In the genomic region with DNA sequence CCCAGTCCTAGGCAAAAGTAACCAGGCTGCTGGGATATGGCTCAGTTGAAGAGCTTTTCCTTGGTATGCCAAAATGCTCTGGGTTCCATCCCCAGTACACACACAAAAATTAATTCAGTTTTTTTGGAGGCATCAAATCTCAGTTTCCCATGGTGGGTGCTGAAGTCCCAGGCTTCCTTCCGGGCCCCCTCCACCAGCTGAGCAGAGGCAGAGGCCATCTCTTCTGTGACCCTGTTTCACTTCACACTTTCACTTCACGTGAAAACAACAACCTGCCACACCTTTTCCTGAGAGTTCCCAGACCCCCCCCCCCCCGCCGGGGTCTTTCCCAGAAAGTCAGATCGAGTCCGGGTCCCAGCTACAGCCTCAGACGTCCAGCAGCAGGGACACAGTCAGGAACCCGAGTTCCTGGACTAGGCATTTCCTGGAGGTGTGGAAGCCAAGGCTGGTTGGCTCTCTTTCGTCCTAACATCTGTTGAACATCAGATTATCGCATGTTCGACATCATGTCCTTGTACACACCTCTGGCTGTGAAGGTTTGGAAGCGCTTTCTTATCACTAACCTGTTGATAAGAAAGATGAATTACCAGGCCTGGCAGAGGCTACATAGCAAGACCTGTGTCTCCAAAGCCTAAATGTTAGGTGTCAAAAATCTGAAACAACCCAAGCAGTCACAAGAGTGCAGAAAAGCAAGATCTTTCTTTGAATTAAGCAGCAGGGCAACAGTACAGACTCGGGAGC, we compare ENCODE assay signal across 27 mouse cellular contexts. TPM values are rescaled to one million over a fixed set of nuclear protein-coding genes. Genes with fewer than 3 reads are reported as not detected.
DNase-seq lines count a peak whose midpoint lies in the region; ATAC-seq and TF ChIP-seq lines count a peak whose summit lies in the region.
"Had no signal": no experiment of that assay in that cellular context is flagged by ENCODE, and none has a peak within 500 bp of the region (broad histone marks: within the 10 kb centered on the region; RNA-seq: fewer than 3 reads in every experiment).

No protein-coding gene starts in this region.

- in situ Hi-C loops in CH12.LX (cut with MboI; ENCODE audit: low pct_ligation_motif_present, low pct_unique_long_range_greater_than_20kb, low sequenced_read_pairs): no loop called here

- no peak for DNase-seq in heart, adult 18-20 months
- no peak for DNase-seq in liver, adult 2 months (ENCODE audit: extremely low read depth, low read depth, low spot score)
- no peak for DNase-seq in CH12.LX (ENCODE audit: extremely low read depth)
- no peak for DNase-seq in MEL (ENCODE audit: low read depth, low spot score)
- no peak for DNase-seq in adrenal gland, postnatal 36 days
- DNase-seq: adrenal gland, adult 8-10 months; cerebellum, adult 11-12 months; cerebellum, adult 9-11 months; heart, postnatal 10 days; kidney, postnatal 25 days; liver; lung, adult 18-20 months; lung, postnatal 10 days; retina, postnatal 1 day; right cerebral cortex, postnatal 14 days had no signal

- peaks cover 10% of the 10 kb centered on the region for H3K4me1 ChIP-seq in heart, embryonic 12.5 days (replicated peaks)
- H3K4me1 ChIP-seq in liver, adult 2 months (ENCODE audit: control insufficient read depth, insufficient read depth, low read length): no peaks in the 10 kb centered on the region; the same call in 1 of the 2 replicates
- H3K4me1 ChIP-seq in liver, embryonic 12.5 days: peaks cover 56% of the 10 kb centered on the region
- peaks cover 21 to 47% of the 10 kb centered on the region in 2 experiments for H3K4me1 ChIP-seq in CH12.LX (ENCODE audit: control insufficient read depth in 1 of 2, insufficient read depth in 2 of 2)
- H3K4me1 ChIP-seq in MEL (ENCODE audit: control insufficient read depth in 1 of 2, insufficient read depth in 2 of 2, low read length in 2 of 2): peaks cover 44 to 50% of the 10 kb centered on the region in 2 experiments
- peaks cover 12% of the 10 kb centered on the region for H3K4me1 ChIP-seq in midbrain, embryonic 13.5 days (replicated peaks)
- H3K4me1 ChIP-seq: embryonic facial prominence, embryonic 13.5 days; kidney, embryonic 15.5 days; stomach, embryonic 15.5 days had no signal

- no peak overlapping the region for H3K9ac ChIP-seq in heart, embryonic 12.5 days
- H3K9ac ChIP-seq in liver, adult 2 months (ENCODE audit: low read depth, low read length): no peak overlapping the region
- H3K9ac ChIP-seq in liver, embryonic 12.5 days: no peak overlapping the region
- H3K9ac ChIP-seq in CH12.LX (ENCODE audit: insufficient read depth, low read depth) (no peak overlapping the region), MEL (ENCODE audit: control insufficient read depth, low read depth, low read length, poor library complexity, severe bottlenecking) (no peak overlapping the region)
- H3K9ac ChIP-seq in midbrain, embryonic 13.5 days (replicated peaks): no peak overlapping the region
- H3K9ac ChIP-seq: embryonic facial prominence, embryonic 13.5 days; hindbrain, embryonic 13.5 days; kidney, embryonic 15.5 days; midbrain, embryonic 15.5 days; neural tube, embryonic 15.5 days; stomach, embryonic 15.5 days had no signal

- TF ChIP-seq RAD21 in CH12.LX (IDR thresholded peaks at IDR 0.05; ENCODE audit: low read depth, low read length) (no peak), MEL (IDR thresholded peaks at IDR 0.05; ENCODE audit: low read depth, low read length) (no peak)

- H3K4me2 ChIP-seq in heart, embryonic 12.5 days: peak overlapping the region; percentile 12; the same call in 1 of the 2 replicates
- no peak overlapping the region for H3K4me2 ChIP-seq in liver, embryonic 12.5 days
- no peak overlapping the region for H3K4me2 ChIP-seq in CH12.LX (ENCODE audit: insufficient read depth, low read depth, poor library complexity, severe bottlenecking)
- no peak overlapping the region for H3K4me2 ChIP-seq in midbrain, embryonic 13.5 days (replicated peaks)
- H3K4me2 ChIP-seq: embryonic facial prominence, embryonic 13.5 days; hindbrain, embryonic 13.5 days; kidney, embryonic 15.5 days; midbrain, embryonic 15.5 days; neural tube, embryonic 15.5 days; stomach, embryonic 15.5 days had no signal

- no peak for TF ChIP-seq CTCF in liver, adult 2 months (IDR thresholded peaks at IDR 0.05; ENCODE audit: low read depth, low read length)
- TF ChIP-seq CTCF in CH12.LX (conservative IDR thresholded peaks at IDR 0.05 in 1 of 2, IDR thresholded peaks at IDR 0.05 in 1 of 2; ENCODE audit: low read depth in 2 of 2, low read length in 2 of 2) (no peak), MEL (IDR thresholded peaks at IDR 0.05 in 2 of 3, conservative IDR thresholded peaks at IDR 0.05 in 1 of 3; ENCODE audit: control insufficient read depth in 1 of 3, insufficient read depth in 1 of 3, low read depth in 2 of 3, low read length in 3 of 3, poor library complexity in 1 of 3, severe bottlenecking in 1 of 3) (no peak)

- H3K79me2 ChIP-seq in liver, adult 2 months (ENCODE audit: control insufficient read depth, insufficient read depth, low read length): no peaks in the 10 kb centered on the region
- H3K79me2 ChIP-seq in CH12.LX (replicated peaks; ENCODE audit: control insufficient read depth, extremely low read depth, insufficient read depth, poor library complexity, severe bottlenecking) (no peaks in the 10 kb centered on the region), MEL (ENCODE audit: control insufficient read depth, insufficient read depth, low read length, poor library complexity) (peaks cover 2% of the 10 kb centered on the region; the same call in 1 of the 2 replicates)

- no peaks in the 10 kb centered on the region; the same call in 1 of the 2 replicates for H3K9me3 ChIP-seq in heart, embryonic 12.5 days (replicated peaks)
- no peaks in the 10 kb centered on the region for H3K9me3 ChIP-seq in liver, embryonic 12.5 days (replicated peaks)
- H3K9me3 ChIP-seq in CH12.LX (replicated peaks; ENCODE audit: low read length) (peaks cover 23% of the 10 kb centered on the region), MEL (replicated peaks; ENCODE audit: insufficient read depth, low read length) (no peaks in the 10 kb centered on the region)
- no peaks in the 10 kb centered on the region for H3K9me3 ChIP-seq in midbrain, embryonic 13.5 days
- H3K9me3 ChIP-seq: embryonic facial prominence, embryonic 13.5 days; hindbrain, embryonic 13.5 days; kidney, embryonic 15.5 days; midbrain, embryonic 15.5 days; neural tube, embryonic 15.5 days; stomach, embryonic 15.5 days had no signal

- ATAC-seq in heart, embryonic 12.5 days (ENCODE audit: insufficient number of reproducible peaks, low FRiP score): no peak
- ATAC-seq in liver, embryonic 12.5 days: no peak
- ATAC-seq in midbrain, embryonic 13.5 days: no peak
- ATAC-seq: forebrain, embryonic 16.5 days; intestine, embryonic 16.5 days; midbrain, embryonic 15.5 days had no signal

- H3K36me3 ChIP-seq in heart, embryonic 12.5 days: no peaks in the 10 kb centered on the region
- no peaks in the 10 kb centered on the region for H3K36me3 ChIP-seq in liver, adult 2 months (ENCODE audit: control insufficient read depth, insufficient read depth, low read length)
- no peaks in the 10 kb centered on the region for H3K36me3 ChIP-seq in liver, embryonic 12.5 days
- peaks cover 4 to 39% of the 10 kb centered on the region in 2 experiments for H3K36me3 ChIP-seq in CH12.LX (replicated peaks in 1 of 2; ENCODE audit: control insufficient read depth in 1 of 2, insufficient read depth in 1 of 2, low read length in 1 of 2)
- H3K36me3 ChIP-seq in MEL (ENCODE audit: control insufficient read depth in 1 of 2, insufficient read depth in 2 of 2, low read length in 2 of 2): peaks cover 0 to 47% of the 10 kb centered on the region in 2 experiments; a peak in 2 of 4 replicates
- H3K36me3 ChIP-seq in midbrain, embryonic 13.5 days: no peaks in the 10 kb centered on the region
- H3K36me3 ChIP-seq: embryonic facial prominence, embryonic 13.5 days; hindbrain, embryonic 13.5 days; kidney, embryonic 15.5 days; midbrain, embryonic 15.5 days; neural tube, embryonic 15.5 days; stomach, embryonic 15.5 days had no signal

- no peak for TF ChIP-seq EP300 in CH12.LX (IDR thresholded peaks at IDR 0.05; ENCODE audit: low read length)
- 0 out of 4 replicates have a peak, but pooled peaks of 1 of the 2 experiments have one; percentile 13 for TF ChIP-seq EP300 in MEL (IDR thresholded peaks at IDR 0.05; ENCODE audit: low read depth in 1 of 2, low read length in 2 of 2)

- no peak overlapping the region for H3K4me3 ChIP-seq in heart, embryonic 12.5 days
- H3K4me3 ChIP-seq in liver, adult 2 months (ENCODE audit: insufficient read depth, low read depth, low read length): no peak overlapping the region
- no peak overlapping the region for H3K4me3 ChIP-seq in liver, embryonic 12.5 days
- no peak overlapping the region for H3K4me3 ChIP-seq in CH12.LX (replicated peaks in 1 of 3; ENCODE audit: low read depth in 2 of 3, low read length in 2 of 3, poor library complexity in 1 of 3)
- H3K4me3 ChIP-seq in MEL (ENCODE audit: control insufficient read depth in 1 of 2, insufficient read depth in 1 of 2, low read depth in 2 of 2, low read length in 2 of 2): no peak overlapping the region
- no peak overlapping the region for H3K4me3 ChIP-seq in midbrain, embryonic 13.5 days (replicated peaks)
- H3K4me3 ChIP-seq: embryonic facial prominence, embryonic 13.5 days; hindbrain, embryonic 13.5 days; kidney, embryonic 15.5 days; midbrain, embryonic 15.5 days; neural tube, embryonic 15.5 days; stomach, embryonic 15.5 days had no signal

- WGBS in heart, embryonic 12.5 days: 15% methylated on average over 13 of the region's 13 CpGs
- WGBS in liver, adult 2 months: 63% methylated on average over 13 of the region's 13 CpGs
- 47% methylated on average over 13 of the region's 13 CpGs for WGBS in liver, embryonic 12.5 days (ENCODE audit: insufficient replicate concordance)
- 79% methylated on average over 13 of the region's 13 CpGs for WGBS in midbrain, embryonic 13.5 days

- H3K27ac ChIP-seq in heart, embryonic 12.5 days (ENCODE audit: poor library complexity, severe bottlenecking): no peak overlapping the region
- H3K27ac ChIP-seq in liver, adult 2 months (replicated peaks; ENCODE audit: insufficient read depth, low read depth, low read length): peak overlapping the region; percentile 40
- H3K27ac ChIP-seq in liver, embryonic 12.5 days: no peak overlapping the region
- H3K27ac ChIP-seq in CH12.LX (ENCODE audit: insufficient read depth, low read depth) (no peak overlapping the region), MEL (ENCODE audit: control insufficient read depth, low read depth, low read length) (peak overlapping the region; percentile 13; the same call in 1 of the 2 replicates)
- H3K27ac ChIP-seq in midbrain, embryonic 13.5 days: no peak overlapping the region
- H3K27ac ChIP-seq: embryonic facial prominence, embryonic 13.5 days; hindbrain, embryonic 13.5 days; kidney, embryonic 15.5 days; midbrain, embryonic 15.5 days; neural tube, embryonic 15.5 days; stomach, embryonic 15.5 days had no signal

- dilution Hi-C loops in CH12.LX (cut with MboI; ENCODE audit: extremely low pct_ligation_motif_present, extremely low pct_unique_long_range_greater_than_20kb, low sequenced_read_pairs): no loop called here

- TF ChIP-seq POLR2A in liver, adult 2 months (IDR thresholded peaks at IDR 0.05; ENCODE audit: extremely low read depth, insufficient read depth, low read length): no peak
- no peak for TF ChIP-seq POLR2A in CH12.LX (IDR thresholded peaks at IDR 0.05; ENCODE audit: low read depth, low read length)
- no peak for TF ChIP-seq POLR2A in MEL (IDR thresholded peaks at IDR 0.05; ENCODE audit: control insufficient read depth in 1 of 2, insufficient read depth in 1 of 2, low read depth in 1 of 2, low read length in 2 of 2, poor library complexity in 1 of 2)

- no peaks in the 10 kb centered on the region for H3K27me3 ChIP-seq in heart, embryonic 12.5 days (replicated peaks)
- no peaks in the 10 kb centered on the region for H3K27me3 ChIP-seq in liver, adult 2 months (ENCODE audit: control insufficient read depth, insufficient read depth, low read length)
- no peaks in the 10 kb centered on the region for H3K27me3 ChIP-seq in liver, embryonic 12.5 days (replicated peaks)
- H3K27me3 ChIP-seq in CH12.LX (replicated peaks): no peaks in the 10 kb centered on the region
- no peaks in the 10 kb centered on the region for H3K27me3 ChIP-seq in MEL (ENCODE audit: control insufficient read depth in 1 of 2, insufficient read depth in 2 of 2, low read length in 2 of 2)
- no peaks in the 10 kb centered on the region for H3K27me3 ChIP-seq in midbrain, embryonic 13.5 days
- H3K27me3 ChIP-seq: embryonic facial prominence, embryonic 13.5 days; hindbrain, embryonic 13.5 days; kidney, embryonic 15.5 days; midbrain, embryonic 15.5 days; neural tube, embryonic 15.5 days; stomach, embryonic 15.5 days had no signal

RNA-seq across cellular contexts. Expression of a gene that starts 11.0 kb away (rescaled TPM):
- 36.4 and 41.7 TPM in 2 replicates for polyA plus RNA-seq in heart, embryonic 12.5 days (2016; fragmentation: Nextera tagmentation; extraction: Ambion mirVana)
- total RNA-seq in heart, adult 18-20 months (2021): 10 to 100 TPM; 31.7 to 35.3 TPM
- 45.7 and 46.4 TPM in 2 replicates for total RNA-seq in liver, adult 2 months (2014; rRNA removed)
- 54.9 and 58.7 TPM in 2 replicates for polyA plus RNA-seq in liver, adult 2 months (2012; rRNA removed)
- polyA plus RNA-seq in liver, embryonic 12.5 days (2016; fragmentation: Nextera tagmentation; extraction: Ambion mirVana): 22.2 and 23.8 TPM in 2 replicates
- 63.2 and 77.6 TPM in 2 replicates for total RNA-seq in CH12.LX (2012; rRNA removed)
- total RNA-seq in CH12.LX (2014; rRNA removed): 28.6 and 32.6 TPM in 2 replicates
- 66.5 and 71.5 TPM in 2 replicates for polyA plus RNA-seq in CH12.LX (2012; ENCODE audit: insufficient read length, low read depth)
- total RNA-seq in MEL (2012; rRNA removed): 26.8 and 33.7 TPM in 2 replicates
- polyA plus RNA-seq in MEL (2012; ENCODE audit: insufficient read depth in 1 of 2, insufficient read length in 2 of 2, low read depth in 1 of 2, low replicate concordance in 2 of 2, missing spikeins in 1 of 2): 10 to 100 TPM in 1 of 2 experiments, not detected in 1; 48.6 TPM
- total RNA-seq in adrenal gland, postnatal 36 days (2021): 10 to 100 TPM; 84.1 to 87.4 TPM
- 49.5 and 52.9 TPM in 2 replicates for polyA plus RNA-seq in midbrain, embryonic 13.5 days (2015; fragmentation: Nextera tagmentation; extraction: Ambion mirVana)

RNA-seq across cellular contexts. Expression of a gene that starts 14.3 kb away (rescaled TPM):
- polyA plus RNA-seq in heart, embryonic 12.5 days (2016; fragmentation: Nextera tagmentation; extraction: Ambion mirVana): 0.46 and 0.70 TPM in 2 replicates
- total RNA-seq in heart, adult 18-20 months (2021): 1 to 10 TPM in 1 of 2 experiments, under 1 TPM in 1; 0.52 to 1.7 TPM
- 3.0 and 3.9 TPM in 2 replicates for total RNA-seq in liver, adult 2 months (2014; rRNA removed)
- polyA plus RNA-seq in liver, adult 2 months (2012; rRNA removed): 1.4 and 2.1 TPM in 2 replicates
- 3.9 and 4.3 TPM in 2 replicates for polyA plus RNA-seq in liver, embryonic 12.5 days (2016; fragmentation: Nextera tagmentation; extraction: Ambion mirVana)
- total RNA-seq in CH12.LX (2012; rRNA removed) (5.6 and 6.5 TPM in 2 replicates), CH12.LX (2014; rRNA removed) (13.5 and 13.8 TPM in 2 replicates), MEL (2012; rRNA removed) (9.8 and 10.2 TPM in 2 replicates)
- polyA plus RNA-seq in CH12.LX (2012; ENCODE audit: insufficient read length, low read depth) (9.4 and 10.6 TPM in 2 replicates), MEL (2012; ENCODE audit: insufficient read depth in 1 of 2, insufficient read length in 2 of 2, low read depth in 1 of 2, low replicate concordance in 2 of 2, missing spikeins in 1 of 2) (1 to 10 TPM in 1 of 2 experiments, not detected in 1; 6.8 TPM)
- total RNA-seq in adrenal gland, postnatal 36 days (2021): 1 to 10 TPM; 1.3 to 1.6 TPM
- polyA plus RNA-seq in midbrain, embryonic 13.5 days (2015; fragmentation: Nextera tagmentation; extraction: Ambion mirVana): 0.12 and 0.16 TPM in 2 replicates
- total RNA-seq: left cerebral cortex, adult 18-20 months had no signal
- polyA plus RNA-seq: forebrain, embryonic 16.5 days; midbrain, embryonic 15.5 days had no signal

RNA-seq across cellular contexts. Expression of a gene that starts 35.8 kb away (rescaled TPM):
- 124 and 131 TPM in 2 replicates for polyA plus RNA-seq in heart, embryonic 12.5 days (2016; fragmentation: Nextera tagmentation; extraction: Ambion mirVana)
- 10 to 100 TPM; 62.7 to 68.0 TPM for total RNA-seq in heart, adult 18-20 months (2021)
- 37.3 and 56.5 TPM in 2 replicates for total RNA-seq in liver, adult 2 months (2014; rRNA removed)
- polyA plus RNA-seq in liver, adult 2 months (2012; rRNA removed): 6.7 and 12.2 TPM in 2 replicates
- 91.1 and 98.9 TPM in 2 replicates for polyA plus RNA-seq in liver, embryonic 12.5 days (2016; fragmentation: Nextera tagmentation; extraction: Ambion mirVana)
- total RNA-seq in CH12.LX (2012; rRNA removed): 22.2 and 30.5 TPM in 2 replicates
- 46.9 and 55.0 TPM in 2 replicates for total RNA-seq in CH12.LX (2014; rRNA removed)
- polyA plus RNA-seq in CH12.LX (2012; ENCODE audit: insufficient read length, low read depth): 32.8 and 34.4 TPM in 2 replicates
- total RNA-seq in MEL (2012; rRNA removed): 49.8 and 50.7 TPM in 2 replicates
- 10 to 100 TPM; 48.0 to 76.3 TPM for polyA plus RNA-seq in MEL (2012; ENCODE audit: insufficient read depth in 1 of 2, insufficient read length in 2 of 2, low read depth in 1 of 2, low replicate concordance in 2 of 2, missing spikeins in 1 of 2)
- 100 to 1,000 TPM; 104 to 111 TPM for total RNA-seq in adrenal gland, postnatal 36 days (2021)
- polyA plus RNA-seq in midbrain, embryonic 13.5 days (2015; fragmentation: Nextera tagmentation; extraction: Ambion mirVana): 144 TPM in 2 replicates

RNA-seq across cellular contexts. Expression of a gene that starts 36.8 kb away (rescaled TPM):
- 70.4 and 74.5 TPM in 2 replicates for polyA plus RNA-seq in heart, embryonic 12.5 days (2016; fragmentation: Nextera tagmentation; extraction: Ambion mirVana)
- total RNA-seq in heart, adult 18-20 months (2021): 10 to 100 TPM; 87.3 to 91.7 TPM
- 179 and 187 TPM in 2 replicates for total RNA-seq in liver, adult 2 months (2014; rRNA removed)
- polyA plus RNA-seq in liver, adult 2 months (2012; rRNA removed): 266 and 291 TPM in 2 replicates
- 67.4 and 71.1 TPM in 2 replicates for polyA plus RNA-seq in liver, embryonic 12.5 days (2016; fragmentation: Nextera tagmentation; extraction: Ambion mirVana)
- total RNA-seq in CH12.LX (2012; rRNA removed) (32.4 and 42.7 TPM in 2 replicates), CH12.LX (2014; rRNA removed) (38.0 and 39.5 TPM in 2 replicates), MEL (2012; rRNA removed) (48.5 and 48.7 TPM in 2 replicates)
- polyA plus RNA-seq in CH12.LX (2012; ENCODE audit: insufficient read length, low read depth) (27.2 and 27.6 TPM in 2 replicates), MEL (2012; ENCODE audit: insufficient read depth in 1 of 2, insufficient read length in 2 of 2, low read depth in 1 of 2, low replicate concordance in 2 of 2, missing spikeins in 1 of 2) (10 to 100 TPM in 1 of 2 experiments, not detected in 1; 66.5 TPM)
- 10 to 100 TPM; 56.1 to 62.6 TPM for total RNA-seq in adrenal gland, postnatal 36 days (2021)
- 50.3 and 51.0 TPM in 2 replicates for polyA plus RNA-seq in midbrain, embryonic 13.5 days (2015; fragmentation: Nextera tagmentation; extraction: Ambion mirVana)

RNA-seq across cellular contexts. Expression of a gene that starts 53.9 kb away (rescaled TPM):
- 178 and 189 TPM in 2 replicates for polyA plus RNA-seq in heart, embryonic 12.5 days (2016; fragmentation: Nextera tagmentation; extraction: Ambion mirVana)
- total RNA-seq in heart, adult 18-20 months (2021): 10 to 100 TPM; 40.6 to 50.5 TPM
- 32.9 and 37.0 TPM in 2 replicates for total RNA-seq in liver, adult 2 months (2014; rRNA removed)
- polyA plus RNA-seq in liver, adult 2 months (2012; rRNA removed): 31.3 and 36.4 TPM in 2 replicates
- 157 TPM in 2 replicates for polyA plus RNA-seq in liver, embryonic 12.5 days (2016; fragmentation: Nextera tagmentation; extraction: Ambion mirVana)
- total RNA-seq in CH12.LX (2012; rRNA removed) (85.7 and 127 TPM in 2 replicates), CH12.LX (2014; rRNA removed) (179 and 197 TPM in 2 replicates), MEL (2012; rRNA removed) (129 and 142 TPM in 2 replicates)
- polyA plus RNA-seq in CH12.LX (2012; ENCODE audit: insufficient read length, low read depth) (291 and 341 TPM in 2 replicates), MEL (2012; ENCODE audit: insufficient read depth in 1 of 2, insufficient read length in 2 of 2, low read depth in 1 of 2, low replicate concordance in 2 of 2, missing spikeins in 1 of 2) (100 to 1,000 TPM; 222 to 361 TPM)
- total RNA-seq in adrenal gland, postnatal 36 days (2021): 100 to 1,000 TPM in 1 of 2 experiments, 10 to 100 TPM in 1; 82.3 to 120 TPM
- 267 and 285 TPM in 2 replicates for polyA plus RNA-seq in midbrain, embryonic 13.5 days (2015; fragmentation: Nextera tagmentation; extraction: Ambion mirVana)

Comparison
In these comparisons a context has a peak if more than half of its experiments do, and no peak if none do; other contexts are left out.
1. H3K27ac ChIP-seq: peak in liver, adult 2 months (single experiment) and MEL (single experiment); none in heart, embryonic 12.5 days (single experiment), liver, embryonic 12.5 days (single experiment), CH12.LX (single experiment) and midbrain, embryonic 13.5 days (single experiment).